Mouse (Mus musculus): Measurements from ENCODE around the gene Ccnb1ip1.

DNA sequence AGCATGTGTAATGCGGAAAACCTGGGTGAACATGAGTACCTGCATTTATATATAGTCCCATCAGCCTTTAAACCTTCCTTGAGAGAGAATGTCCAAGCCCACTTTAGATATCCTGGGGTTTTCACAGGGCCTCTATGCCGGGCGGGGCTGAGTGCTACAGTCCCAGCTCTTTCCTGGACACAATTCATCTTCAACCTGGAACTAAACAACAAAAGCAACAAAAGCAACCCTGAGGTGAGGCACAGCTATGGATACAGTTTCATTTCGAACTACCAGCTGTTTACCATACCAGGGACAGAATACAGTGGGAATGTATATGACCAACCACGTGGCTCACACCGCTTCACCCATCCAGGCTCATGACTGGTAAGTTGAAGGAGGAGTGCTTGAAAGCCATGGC lies 5.1 kb downstream of the Ccnb1ip1 start:
- TF ChIP-seq POLR2A (IDR thresholded peaks at IDR 0.05; ENCODE audit: low read depth, low read length) = no peak
- no peak for TF ChIP-seq CTCF (IDR thresholded peaks at IDR 0.05; ENCODE audit: extremely low read depth, insufficient read depth, insufficient read length, insufficient replicate concordance)
